Mouse (Mus musculus) testis, adult 2 months (tissue): ENCODE measurements at regions not wholly inside any gene's neighbourhood (a gene's known extent, or its start where the extent isn't known, plus 50 kb on each side); places are given as distances from the start of the nearest gene placed in this dataset.
"Not testable (repeated sequence)": the region's sequence is repeated elsewhere in the genome, so short reads cannot be mapped to it uniquely, and the experiment has no call there.

Source experiments
- H3K27ac ChIP-seq: fragments of 200-500 bp; 2 replicates; pipeline ENCODE4 v1.5.1; 2012; ENCODE audit warnings: low read depth, low read length; ENCODE audit not compliant: control insufficient read depth, insufficient read depth
- H3K27me3 ChIP-seq: fragments of 200-500 bp; 2 replicates; pipeline ENCODE4 v1.6.1; 2012; ENCODE audit warnings: mild to moderate bottlenecking, low read length, moderate library complexity; ENCODE audit not compliant: control insufficient read depth, insufficient read depth
- H3K36me3 ChIP-seq: fragments of 200-500 bp; 2 replicates; pipeline ENCODE4 v1.6.1; 2012; ENCODE audit warnings: mild to moderate bottlenecking, low read length; ENCODE audit not compliant: control insufficient read depth, insufficient read depth
- H3K4me1 ChIP-seq: fragments of 200-500 bp; 2 replicates; pipeline ENCODE4 v1.6.1; 2012; ENCODE audit warnings: low read length; ENCODE audit not compliant: control insufficient read depth, insufficient read depth
- H3K4me3 ChIP-seq: fragments of 200-500 bp; 2 replicates; pipeline ENCODE4 v1.5.1; 2012; ENCODE audit warnings: low read depth, mild to moderate bottlenecking, low read length, moderate library complexity, mixed read lengths; ENCODE audit not compliant: control insufficient read depth
- CTCF ChIP-seq: fragments of 200-500 bp; IDR thresholded peaks from 2 replicates; pipeline ENCODE4 v1.5.1; 2012; ENCODE audit warnings: low read depth, mild to moderate bottlenecking, inconsistent platforms, low read length, moderate library complexity; ENCODE audit not compliant: control insufficient read depth, insufficient read depth, insufficient replicate concordance
- POLR2A ChIP-seq: fragments of 200-500 bp; IDR thresholded peaks from 2 replicates; pipeline ENCODE4 v1.6.1; 2012; ENCODE audit warnings: low read depth, mild to moderate bottlenecking, inconsistent platforms, low read length, moderate library complexity; ENCODE audit not compliant: control insufficient read depth

DNA sequence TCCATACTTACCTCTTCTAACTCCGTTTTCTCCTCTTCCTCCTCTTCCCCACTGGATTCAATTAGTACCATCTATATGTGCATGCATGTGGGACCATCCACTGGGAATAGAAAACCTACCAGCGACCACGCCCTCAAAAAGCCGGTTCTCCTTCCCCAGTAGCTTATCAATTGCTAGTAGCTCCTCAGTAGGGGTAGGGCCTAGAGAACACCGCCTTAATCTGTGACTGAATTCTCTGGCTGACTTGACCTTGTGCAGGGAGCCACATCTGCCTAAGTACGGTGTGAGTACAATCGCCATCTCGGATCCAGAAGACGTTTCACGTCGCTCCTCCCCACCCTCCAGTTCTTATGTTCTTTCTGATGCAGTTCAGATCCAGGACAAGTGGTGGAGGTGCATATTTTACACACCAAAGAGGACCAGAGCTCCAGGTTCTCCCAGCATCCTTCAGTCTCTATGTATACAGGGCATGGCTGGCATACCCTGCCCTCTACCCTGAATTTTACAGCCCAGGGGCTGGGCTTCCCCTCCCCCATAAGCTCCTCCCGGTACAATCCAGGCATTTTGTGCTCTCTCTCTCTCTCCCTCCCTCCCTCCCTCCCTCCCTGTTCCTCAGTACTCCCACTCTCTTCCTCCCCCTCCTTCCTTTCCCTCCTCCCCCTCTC is 61.0 kb upstream of the Zfp366 start:
- Histone ChIP-seq H3K4me1 (no peaks in the 10 kb centered on the region), H3K27ac (peak overlapping the region; percentile 56), H3K27me3 (no peaks in the 10 kb centered on the region), H3K36me3 (no peaks in the 10 kb centered on the region), H3K4me3 (no peak overlapping the region)
- TF ChIP-seq CTCF (no peak), POLR2A (no peak)

DNA sequence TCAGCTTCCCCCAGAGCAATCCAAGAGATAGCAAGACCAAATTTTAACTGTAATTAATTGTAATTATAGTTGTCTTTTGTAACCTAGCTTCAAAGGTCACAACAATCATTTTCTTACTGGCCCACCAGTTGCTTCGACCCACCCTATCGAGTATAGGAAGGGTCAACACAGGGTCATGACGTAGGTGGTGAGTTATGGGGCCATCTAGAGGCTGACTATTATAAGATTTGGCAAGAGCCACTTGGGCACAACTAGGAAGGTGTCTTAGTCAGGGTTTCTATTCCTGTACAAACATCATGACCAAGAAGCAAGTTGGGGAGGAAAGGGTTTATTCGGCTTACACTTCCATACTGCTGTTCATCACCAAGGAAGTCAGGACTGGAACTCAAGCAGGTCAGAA is 62.1 kb upstream of the Zfp366 start:
- H3K27ac ChIP-seq, H3K27me3 ChIP-seq, H3K36me3 ChIP-seq, H3K4me3 ChIP-seq, H3K4me1 ChIP-seq: not testable (repeated sequence)

DNA sequence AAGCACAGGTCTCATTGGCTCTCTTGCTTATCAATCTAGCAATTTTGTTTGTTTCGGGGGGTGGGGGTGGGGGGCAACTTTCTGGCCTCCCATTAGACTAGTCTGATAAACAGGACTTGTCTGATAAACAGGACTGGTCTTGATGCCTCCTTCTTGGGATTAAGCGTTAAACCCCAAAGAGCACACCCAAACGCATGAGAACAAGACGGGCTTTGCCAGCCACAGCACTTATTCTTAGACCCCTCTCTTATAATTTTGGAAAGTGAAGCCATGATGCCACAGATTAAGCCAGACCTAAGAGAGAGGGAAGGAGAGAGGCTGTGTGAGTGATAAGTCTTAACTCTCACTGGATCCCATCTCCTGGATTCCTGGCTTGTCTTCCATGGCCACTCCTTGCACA is 63.5 kb upstream of the Zfp366 start:
- no peaks in the 10 kb centered on the region for H3K4me1 ChIP-seq
- no peak overlapping the region for H3K27ac ChIP-seq
- TF ChIP-seq POLR2A (no peak), CTCF (no peak)
- H3K27me3 ChIP-seq = no peaks in the 10 kb centered on the region
- no peaks in the 10 kb centered on the region for H3K36me3 ChIP-seq
- no peak overlapping the region for H3K4me3 ChIP-seq

DNA sequence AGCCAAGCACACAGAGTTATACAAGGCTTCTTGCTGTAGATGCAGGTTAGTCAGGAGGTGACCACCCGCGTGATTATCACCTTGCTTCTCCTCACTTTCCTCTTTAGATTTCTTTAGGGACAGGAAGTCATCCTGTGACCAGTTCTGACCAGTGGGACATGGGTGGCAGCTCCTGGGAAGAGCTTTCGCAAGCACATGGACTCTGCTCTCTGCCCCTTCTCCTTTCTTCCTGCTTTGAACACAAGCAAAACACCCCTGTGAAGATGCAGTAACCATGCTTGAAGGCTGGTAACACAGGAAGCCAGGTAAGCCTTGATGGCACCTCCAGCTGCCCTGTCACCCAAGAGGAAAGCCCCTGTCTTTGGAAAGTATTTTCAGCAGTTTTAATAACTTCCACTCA is 64.7 kb upstream of the Zfp366 start:
- no peak for TF ChIP-seq CTCF
- TF ChIP-seq POLR2A = no peak
- Histone ChIP-seq H3K27ac (no peak overlapping the region), H3K27me3 (no peaks in the 10 kb centered on the region), H3K36me3 (no peaks in the 10 kb centered on the region), H3K4me3 (no peak overlapping the region), H3K4me1 (no peaks in the 10 kb centered on the region)

DNA sequence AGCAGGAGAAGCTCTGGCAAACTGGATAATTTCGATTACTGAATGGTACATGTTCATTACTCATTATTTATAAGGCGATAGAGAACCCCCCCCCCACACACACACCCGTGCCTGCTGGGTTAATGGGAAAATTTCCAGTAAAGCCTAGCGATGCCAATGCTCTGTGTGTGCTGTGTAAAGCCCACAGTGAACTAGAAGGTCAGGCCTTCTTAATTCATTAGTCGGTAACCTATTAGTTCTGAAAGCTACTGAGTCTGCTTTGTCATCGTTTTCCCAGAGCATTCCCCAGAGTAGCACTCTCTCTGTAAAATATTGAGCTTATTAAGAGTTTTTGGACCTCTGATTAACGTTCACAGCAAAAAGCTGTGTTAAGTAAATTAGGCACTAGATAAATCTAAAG is 65.7 kb upstream of the Zfp366 start:
- H3K4me1 ChIP-seq = no peaks in the 10 kb centered on the region
- TF ChIP-seq POLR2A = no peak
- no peak for TF ChIP-seq CTCF
- no peak overlapping the region for H3K27ac ChIP-seq
- no peak overlapping the region for H3K4me3 ChIP-seq
- no peaks in the 10 kb centered on the region for H3K27me3 ChIP-seq
- no peaks in the 10 kb centered on the region for H3K36me3 ChIP-seq

DNA sequence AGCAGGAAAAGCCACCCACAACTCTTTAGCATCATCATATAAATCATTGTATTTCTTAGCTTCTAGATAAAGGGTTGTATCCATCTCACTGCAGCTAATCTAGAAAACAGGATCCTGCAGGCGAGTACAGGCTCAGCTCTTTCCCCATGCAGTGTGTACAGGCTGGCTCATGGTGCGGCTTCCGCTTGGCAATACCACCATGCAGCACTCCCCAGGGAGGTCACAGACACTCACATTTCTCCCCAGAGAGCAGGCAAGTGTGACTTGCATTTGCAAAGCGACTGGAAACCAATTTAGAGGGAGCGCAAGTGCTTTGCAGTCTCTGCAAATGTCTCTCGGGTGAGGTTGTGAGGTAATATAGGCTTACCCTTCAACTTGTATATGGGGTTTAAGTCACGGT is 69.1 kb upstream of the Zfp366 start:
- H3K27me3 ChIP-seq = no peaks in the 10 kb centered on the region
- TF ChIP-seq CTCF = no peak
- no peak for TF ChIP-seq POLR2A
- H3K4me1 ChIP-seq = no peaks in the 10 kb centered on the region
- no peak overlapping the region for H3K4me3 ChIP-seq
- H3K36me3 ChIP-seq = no peaks in the 10 kb centered on the region
- no peak overlapping the region for H3K27ac ChIP-seq

DNA sequence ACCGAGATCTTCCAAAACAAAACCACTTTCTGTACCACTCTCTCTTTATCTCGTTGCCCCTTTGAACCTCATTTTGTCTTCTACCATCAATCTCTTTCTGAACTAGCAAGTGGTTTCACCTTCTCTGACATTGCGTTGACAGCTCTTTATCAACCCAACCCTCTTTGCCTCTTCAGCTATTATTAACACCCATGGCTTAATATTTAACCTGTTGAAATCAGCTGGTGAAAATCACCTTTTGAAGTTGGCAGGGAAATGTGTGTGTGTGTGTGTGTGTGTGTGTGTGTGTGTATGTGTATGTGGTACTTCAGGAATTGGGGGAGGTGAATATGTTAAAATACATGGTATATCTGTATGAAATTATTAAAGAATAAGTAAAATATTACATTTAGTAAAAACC is 70.1 kb upstream of the Zfp366 start:
- H3K27ac ChIP-seq = no peak overlapping the region
- TF ChIP-seq POLR2A (no peak), CTCF (no peak)
- no peaks in the 10 kb centered on the region for H3K4me1 ChIP-seq
- H3K36me3 ChIP-seq = no peaks in the 10 kb centered on the region
- no peak overlapping the region for H3K4me3 ChIP-seq
- no peaks in the 10 kb centered on the region for H3K27me3 ChIP-seq
